Mouse (Mus musculus) lung, adult 2 months (tissue): ENCODE data around the gene Tns3.

Experiments
- CTCF ChIP-seq: fragments of 200-500 bp; IDR thresholded peaks from 2 replicates; pipeline ENCODE4 v1.5.1; 2011; ENCODE audit warnings: mild to moderate bottlenecking, low read length, control low read depth; ENCODE audit not compliant: insufficient read depth
- POLR2A ChIP-seq: fragments of 200-500 bp; IDR thresholded peaks from 2 replicates; pipeline ENCODE4 v1.6.1; 2011; ENCODE audit warnings: low read depth, mild to moderate bottlenecking, control low read depth, low read length, borderline replicate concordance; ENCODE audit errors: extremely low read depth

DNA sequence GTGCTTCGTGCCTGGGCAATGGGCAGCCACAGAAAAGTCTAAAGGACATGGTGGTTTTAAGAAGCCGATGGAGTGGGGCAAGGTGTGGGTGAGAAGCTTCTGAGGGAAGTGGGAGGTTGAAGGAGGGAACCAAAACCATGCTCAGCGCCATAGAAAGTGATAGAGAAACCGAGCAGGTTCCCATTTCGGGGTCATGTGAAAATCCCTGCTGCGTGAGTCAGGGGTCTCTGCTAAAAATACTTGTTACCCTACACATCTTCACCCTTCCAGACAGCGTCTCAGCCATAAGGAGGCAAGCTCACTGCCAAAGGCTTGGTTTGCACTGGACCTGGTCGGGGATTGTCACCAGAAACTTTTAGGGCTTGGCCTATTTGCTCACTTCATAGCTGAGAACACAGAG lies 24.6 kb upstream of the Tns3 start:
- TF ChIP-seq POLR2A (no peak), CTCF (no peak)
